Mouse (Mus musculus): ENCODE data around the gene Iqcb1. TPM values are rescaled to one million over a fixed set of nuclear protein-coding genes. Genes with fewer than 3 reads are reported as not detected.
"Not testable (repeated sequence)": the region's sequence is repeated elsewhere in the genome, so short reads cannot be mapped to it uniquely, and the experiment has no call there.

The Iqcb1 gene
- total RNA-seq (2021) = 10 to 100 TPM; 35.8 to 37.6 TPM

GRCm38 (mm10) chr16:36828054-36828786 is at the start of gene Iqcb1:
Gene Iqcb1, plus strand, starts transcription at chr16:36828385.
- peak; percentile 68 to 69 for DNase-seq (ENCODE audit: extremely low spot score in 1 of 2, low spot score in 1 of 2)

DNA sequence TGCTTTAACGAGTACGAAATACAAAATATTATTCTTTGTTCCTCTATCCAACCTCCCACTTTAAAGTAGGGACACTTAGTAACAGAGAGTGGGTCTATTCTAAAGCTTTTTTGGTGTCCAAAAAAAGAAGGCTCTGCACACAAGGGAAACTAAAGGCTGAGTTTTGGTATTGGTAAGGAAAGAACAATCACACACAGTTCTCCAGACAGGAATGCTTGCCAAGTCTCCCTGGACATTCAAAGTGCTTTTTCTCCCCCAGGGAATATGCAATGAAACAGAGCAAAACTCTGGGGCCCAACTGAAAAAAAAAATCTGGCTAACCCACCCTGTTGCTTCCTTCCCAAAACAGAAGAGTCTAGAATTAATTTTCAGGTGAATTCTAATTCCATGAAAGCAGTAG is 44.0 kb upstream of the Iqcb1 start:
- no peak for DNase-seq (ENCODE audit: extremely low spot score in 1 of 2, low spot score in 1 of 2)

GRCm38 (mm10) chr16:36784594-36785313 is 43.4 kb upstream of the Iqcb1 start, which contains the start of gene Slc15a2:
Gene Slc15a2, minus strand, starts transcription at chr16:36784962.
- DNase-seq (ENCODE audit: extremely low spot score in 1 of 2, low spot score in 1 of 2) = peak in 1 of 2 experiments; percentile 47

DNA sequence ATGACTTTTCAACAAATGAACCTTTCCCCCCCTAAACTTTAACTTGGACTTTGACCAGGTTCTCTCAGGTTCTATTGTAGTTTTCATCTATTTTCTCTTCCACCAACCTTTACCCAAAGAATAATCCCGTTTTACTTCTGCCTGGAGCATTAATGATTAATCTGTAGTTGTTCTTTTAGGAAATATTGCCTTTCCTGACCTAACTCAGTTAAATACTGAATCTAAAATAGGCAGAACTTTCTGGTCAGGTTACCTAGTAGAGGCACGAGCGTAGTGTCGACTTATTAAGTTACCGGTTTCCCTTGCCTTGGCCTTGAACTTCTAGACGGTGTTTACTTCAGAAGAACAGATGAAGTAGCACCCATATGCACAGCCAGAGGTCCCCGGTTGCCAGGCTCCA is 41.7 kb upstream of the Iqcb1 start:
- no peak for DNase-seq (ENCODE audit: extremely low spot score in 1 of 2, low spot score in 1 of 2)

DNA sequence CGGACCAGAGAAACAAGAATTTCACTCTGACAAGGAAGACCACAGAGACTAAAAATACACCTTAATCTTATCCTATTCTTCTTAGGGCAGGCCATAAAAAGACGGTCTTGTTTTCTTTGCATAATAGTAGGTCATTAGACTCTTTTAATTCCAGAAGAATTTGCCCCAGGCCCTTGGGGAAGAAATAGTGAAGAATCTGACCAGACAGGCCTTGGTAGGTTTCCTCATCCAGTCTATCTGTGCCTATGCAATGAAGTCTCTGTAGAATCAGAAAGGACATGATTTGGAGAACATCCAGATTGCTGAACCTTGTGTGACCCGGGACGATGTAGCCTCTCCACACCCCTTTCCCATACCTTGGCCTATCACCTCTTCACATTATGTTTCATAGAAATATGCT is 38.0 kb upstream of the Iqcb1 start:
- no peak for DNase-seq (ENCODE audit: extremely low spot score in 1 of 2, low spot score in 1 of 2)

DNA sequence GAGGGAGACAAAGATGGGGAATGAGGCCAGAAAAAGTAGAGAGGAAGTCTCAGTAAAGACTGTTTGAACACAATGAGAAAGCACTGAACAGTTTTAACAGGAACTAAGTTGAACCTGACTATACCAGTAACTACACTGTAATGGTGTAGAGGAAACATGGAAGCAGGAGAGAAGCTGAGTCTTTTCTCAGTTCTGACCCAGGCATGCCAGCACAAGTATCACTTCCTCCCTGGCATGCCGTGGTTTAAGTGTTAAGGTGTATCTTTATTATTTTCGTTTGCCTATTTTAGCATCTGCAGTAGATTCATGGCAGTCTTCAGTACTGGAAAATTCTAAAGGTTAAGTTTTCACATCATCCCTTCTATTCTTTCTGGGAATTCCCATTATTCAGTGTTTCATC is 33.2 kb upstream of the Iqcb1 start:
- no peak for DNase-seq (ENCODE audit: extremely low spot score in 1 of 2, low spot score in 1 of 2)

- no peak for DNase-seq (ENCODE audit: extremely low spot score in 1 of 2, low spot score in 1 of 2)
Measured at GRCm38 (mm10) chr16:36798334-36798733, 29.9 kb upstream of the Iqcb1 start.

GRCm38 (mm10) chr16:36802361-36802760 is 25.8 kb upstream of the Iqcb1 start:
- no peak for DNase-seq (ENCODE audit: extremely low spot score in 1 of 2, low spot score in 1 of 2)

GRCm38 (mm10) chr16:36808616-36809015 is 19.6 kb upstream of the Iqcb1 start:
- DNase-seq (ENCODE audit: extremely low spot score in 1 of 2, low spot score in 1 of 2) = no peak

GRCm38 (mm10) chr16:36813680-36814079 is 14.5 kb upstream of the Iqcb1 start:
- DNase-seq (ENCODE audit: extremely low spot score in 1 of 2, low spot score in 1 of 2) = no peak

DNA sequence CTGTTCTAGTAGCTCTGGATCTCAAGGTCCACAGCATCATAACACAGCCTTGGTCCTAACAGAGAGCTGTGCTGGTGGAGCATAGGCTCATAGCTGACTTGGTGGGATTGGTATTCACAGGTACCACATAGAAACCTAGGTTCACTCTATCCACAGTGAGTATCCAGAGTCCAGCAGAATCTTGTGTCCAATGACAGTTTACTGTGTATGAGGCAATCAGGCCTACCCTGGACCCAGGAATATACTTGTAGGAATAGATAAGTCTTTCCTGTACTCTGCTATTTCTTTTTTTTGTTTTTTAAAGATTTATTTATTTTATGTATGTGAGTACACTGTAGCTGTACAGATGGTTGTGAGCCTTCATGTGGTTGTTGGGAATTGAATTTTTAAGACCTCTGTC is 11.3 kb upstream of the Iqcb1 start:
- DNase-seq (ENCODE audit: extremely low spot score in 1 of 2, low spot score in 1 of 2) = no peak

- DNase-seq (ENCODE audit: extremely low spot score in 1 of 2, low spot score in 1 of 2) = peak; percentile 32 to 33
Measured at GRCm38 (mm10) chr16:36817321-36817926, 10.8 kb upstream of the Iqcb1 start.

DNA sequence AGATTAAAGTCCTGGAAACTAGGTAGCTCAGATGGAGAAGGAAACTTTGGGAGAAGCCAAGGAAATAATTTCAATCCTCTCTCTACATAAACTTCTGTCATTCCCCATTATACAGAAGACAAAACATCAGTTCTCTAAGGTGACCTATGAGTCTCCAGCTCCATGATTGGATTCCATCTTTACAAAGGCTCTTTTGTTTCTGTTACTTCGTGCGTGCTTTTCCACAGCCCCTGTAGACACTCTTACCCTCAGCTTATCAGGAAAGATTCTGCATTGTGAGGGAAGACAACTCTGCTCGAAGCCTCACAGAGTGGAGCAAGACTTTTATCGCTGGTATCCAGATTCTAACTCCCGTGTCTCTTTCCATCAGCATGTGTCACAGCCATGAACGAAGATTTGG is 8.2 kb upstream of the Iqcb1 start:
- no peak for DNase-seq (ENCODE audit: extremely low spot score in 1 of 2, low spot score in 1 of 2)

GRCm38 (mm10) chr16:36820747-36821146 is 7.4 kb upstream of the Iqcb1 start:
- DNase-seq (ENCODE audit: extremely low spot score in 1 of 2, low spot score in 1 of 2) = no peak

GRCm38 (mm10) chr16:36821474-36821873 is 6.7 kb upstream of the Iqcb1 start:
- DNase-seq (ENCODE audit: extremely low spot score in 1 of 2, low spot score in 1 of 2) = no peak

DNA sequence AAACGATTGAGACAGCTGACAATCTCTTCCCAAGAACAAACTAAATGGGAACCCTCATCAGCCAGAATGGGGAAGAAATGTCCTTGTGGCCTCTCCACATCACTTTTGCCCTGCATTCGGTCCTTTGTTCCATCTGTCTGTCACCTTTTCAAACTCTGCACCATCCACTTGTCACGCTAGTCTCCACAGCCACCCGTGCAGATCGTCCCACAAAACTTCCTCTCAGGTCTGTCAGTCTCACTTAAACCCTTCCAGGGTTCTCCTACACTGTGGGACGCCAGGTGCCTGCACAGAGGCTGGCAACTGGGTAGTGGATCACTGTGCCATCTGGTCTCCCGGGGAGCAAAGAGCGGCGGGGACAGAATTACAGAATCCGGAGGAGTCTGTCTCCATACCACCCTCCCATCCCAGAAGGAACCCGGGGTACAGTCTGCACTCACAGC is 553 bp upstream of the Iqcb1 start:
- no peak for DNase-seq (ENCODE audit: extremely low spot score in 1 of 2, low spot score in 1 of 2)

- DNase-seq (ENCODE audit: extremely low spot score in 1 of 2, low spot score in 1 of 2) = no peak
Measured at GRCm38 (mm10) chr16:36828820-36829219, 635 bp downstream of the Iqcb1 start.

- DNase-seq (ENCODE audit: extremely low spot score in 1 of 2, low spot score in 1 of 2) = not testable (repeated sequence)
Measured at GRCm38 (mm10) chr16:36846894-36847293, 18.7 kb downstream of the Iqcb1 start.

- DNase-seq (ENCODE audit: extremely low spot score in 1 of 2, low spot score in 1 of 2) = no peak
Measured at GRCm38 (mm10) chr16:36851202-36851601, 23.0 kb downstream of the Iqcb1 start.

DNA sequence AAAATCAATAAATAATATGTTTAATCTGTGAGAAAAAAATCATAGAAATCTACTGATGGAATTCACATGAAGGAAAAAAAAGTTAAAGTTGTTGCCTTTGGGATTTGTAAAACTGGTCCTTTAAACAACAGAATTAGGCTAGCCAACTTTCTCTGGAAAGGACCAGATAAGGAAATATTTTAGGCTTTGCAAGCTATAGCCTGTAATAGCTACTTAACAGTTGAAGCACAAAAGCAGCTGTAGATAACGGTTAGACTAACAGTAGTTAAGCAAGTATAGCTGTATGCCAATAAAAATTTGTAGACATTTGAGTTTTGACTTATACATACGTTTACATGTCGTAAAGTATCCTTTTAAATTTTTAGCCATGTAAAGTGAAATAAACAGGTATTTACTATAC is 35.4 kb downstream of the Iqcb1 start:
- DNase-seq (ENCODE audit: extremely low spot score in 1 of 2, low spot score in 1 of 2) = no peak

GRCm38 (mm10) chr16:36869442-36869841 is 41.3 kb downstream of the Iqcb1 start:
- DNase-seq (ENCODE audit: extremely low spot score in 1 of 2, low spot score in 1 of 2) = no peak

Measured in layer of hippocampus, postnatal 25 days (tissue).